Mouse (Mus musculus) midbrain, embryonic 11.5 days (tissue): Measurements from ENCODE around the gene Tnfsf13. TPM values are rescaled to one million over a fixed set of nuclear protein-coding genes. Genes with fewer than 3 reads are reported as not detected.
A peak's percentile ranks its signal among the peaks of the same experiment; 100 is the strongest.
"Not testable (repeated sequence)": the region's sequence is repeated elsewhere in the genome, so short reads cannot be mapped to it uniquely, and the experiment has no call there.

Source experiments
- ATAC-seq: fragments of 200-750 bp; cut with Nextera tagmentation; 2 replicates; pipeline ENCODE4 v1.8.0; 2017; ENCODE audit warnings: moderate TSS enrichment, moderate library complexity; ENCODE audit not compliant: low FRiP score
- DNase-seq: peaks from one replicate; pipeline ENCODE4 v3.0.0; 2015; ENCODE audit warnings: low spot score; ENCODE audit errors: missing footprints
- H3K27ac ChIP-seq: fragments of 300-500 bp; sonication (generic); 2 replicates; pipeline ENCODE4 v1.5.1; 2014; ENCODE audit warnings: low read depth, low read length
- H3K27me3 ChIP-seq: fragments of 300-500 bp; sonication (generic); 2 replicates; pipeline ENCODE4 v1.6.1; 2014; ENCODE audit warnings: mild to moderate bottlenecking, low read length, moderate library complexity, mixed read lengths; ENCODE audit not compliant: control insufficient read depth, insufficient read depth
- H3K36me3 ChIP-seq: fragments of 300-500 bp; sonication (generic); 2 replicates; pipeline ENCODE4 v1.6.1; 2014; ENCODE audit warnings: mild to moderate bottlenecking, low read length, moderate library complexity, mixed read lengths; ENCODE audit not compliant: control insufficient read depth, insufficient read depth
- H3K4me1 ChIP-seq: fragments of 300-500 bp; sonication (generic); 2 replicates; pipeline ENCODE4 v1.6.1; 2014; ENCODE audit warnings: low read length; ENCODE audit not compliant: control insufficient read depth, insufficient read depth
- H3K4me2 ChIP-seq: fragments of 300-500 bp; sonication (generic); 2 replicates; pipeline ENCODE4 v1.6.1; 2014; ENCODE audit warnings: mild to moderate bottlenecking, moderate library complexity
- H3K4me3 ChIP-seq: fragments of 300-500 bp; sonication (generic); 2 replicates; pipeline ENCODE4 v1.5.1; 2014; ENCODE audit warnings: low read depth, low read length
- H3K9ac ChIP-seq: fragments of 300-500 bp; sonication (generic); 2 replicates; pipeline ENCODE4 v1.6.1; 2014; ENCODE audit warnings: low read length
- H3K9me3 ChIP-seq: fragments of 300-500 bp; sonication (generic); 2 replicates; pipeline ENCODE4 v1.6.1; 2016; ENCODE audit warnings: low read length; ENCODE audit not compliant: control insufficient read depth
- WGBS: fragments of 180-500 bp; shearing (Covaris S2); extraction: QIAGEN DNeasy Blood & Tissue Kit; methylation state at CpG from one replicate; pipeline ENCODE4 v1.1.7; 2014; 5-methylcytosine and 5-hydroxymethylcytosine counted together
- polyA plus RNA-seq: library from polyadenylated mRNA; unstranded; fragments of >200 nt; fragmentation: Nextera tagmentation; extraction: Ambion mirVana; gene quantifications from 2 replicates; pipeline ENCODE4 v1.2.1, GENCODE M21; 2014

Tnfsf13 gene
- polyA plus RNA-seq, result not detected in 2 replicates

- DNase-seq (peak; percentile 71), ATAC-seq (no peak)
- Histone ChIP-seq H3K4me2 (no peak within 1 kb of the TSS), H3K9ac (peak within 1 kb of the TSS; percentile 24; the same call in 1 of the 2 replicates), H3K36me3 (no peaks in the 10 kb centered on the region), H3K27me3 (no peaks in the 10 kb centered on the region), H3K9me3 (no peaks in the 10 kb centered on the region), H3K27ac (no peak within 1 kb of the TSS), H3K4me1 (peaks cover 10% of the 10 kb centered on the region), H3K4me3 (no peak within 1 kb of the TSS)
- WGBS, result 72% methylated on average over 10 of the region's 10 CpGs
Observed at GRCm38 (mm10) chr11:69685526-69686148, at the start of gene Tnfsf13. Gene Tnfsf13, minus strand, starts transcription at chr11:69685784.

DNA sequence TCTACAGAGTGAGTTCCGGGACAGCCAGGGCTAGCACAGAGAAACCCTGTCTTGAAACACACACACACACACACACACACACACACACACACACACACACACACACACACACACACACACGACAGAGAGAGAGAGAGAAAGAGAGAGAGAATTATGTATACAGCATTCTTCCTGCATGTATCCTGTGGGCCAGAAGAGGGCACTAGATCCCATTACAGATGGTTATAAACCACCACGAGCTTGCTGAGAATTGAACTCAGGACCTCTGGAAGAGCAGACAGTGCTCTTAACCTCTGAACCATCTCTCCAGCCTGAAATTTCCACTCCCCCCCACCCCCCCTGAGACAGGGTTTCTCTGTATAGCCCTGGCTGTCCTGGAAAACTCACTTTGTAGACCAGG is 45.8 kb upstream of the Tnfsf13 start:
- not testable (repeated sequence) for H3K4me3 ChIP-seq, ATAC-seq, H3K9me3 ChIP-seq, H3K27me3 ChIP-seq, H3K27ac ChIP-seq, H3K4me1 ChIP-seq, H3K9ac ChIP-seq, H3K4me2 ChIP-seq, DNase-seq
- 70% methylated on average over 3 of the region's 3 CpGs for WGBS
- H3K36me3 ChIP-seq, result peaks cover 20% of the 10 kb centered on the region

DNA sequence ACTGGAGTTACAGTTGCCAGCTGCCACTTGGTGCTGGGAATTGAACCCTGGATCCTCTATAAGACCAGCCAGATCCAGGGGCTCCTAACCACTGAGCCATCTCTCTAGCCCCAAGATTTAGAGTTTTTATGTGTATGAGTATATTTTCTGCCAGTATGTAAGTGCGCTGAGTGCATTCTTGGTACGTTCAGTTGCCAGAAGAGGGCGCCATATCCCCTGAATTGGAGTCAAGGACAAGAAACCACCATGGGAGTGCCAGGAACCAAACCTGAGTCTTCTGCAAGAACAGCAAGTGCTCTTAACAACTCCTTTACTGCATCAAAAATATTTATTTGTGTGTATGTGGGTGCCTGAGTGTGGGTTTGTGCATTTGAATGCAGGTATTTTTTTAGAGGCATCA is 43.5 kb upstream of the Tnfsf13 start:
- Histone ChIP-seq H3K4me1 (no peaks in the 10 kb centered on the region), H3K9me3 (no peaks in the 10 kb centered on the region; the same call in 1 of the 2 replicates), H3K27ac (no peak overlapping the region), H3K27me3 (no peaks in the 10 kb centered on the region), H3K4me3 (no peak overlapping the region), H3K9ac (no peak overlapping the region), H3K4me2 (no peak overlapping the region), H3K36me3 (peaks cover 1% of the 10 kb centered on the region; the same call in 1 of the 2 replicates)
- WGBS, result 20% methylated on average over 3 of the region's 3 CpGs
- DNase-seq (no peak), ATAC-seq (no peak)

- H3K4me3 ChIP-seq, result no peak overlapping the region
- ATAC-seq, result no peak
- no peaks in the 10 kb centered on the region; the same call in 1 of the 2 replicates for H3K9me3 ChIP-seq
- H3K4me2 ChIP-seq, result no peak overlapping the region
- no peaks in the 10 kb centered on the region for H3K36me3 ChIP-seq
- no peak overlapping the region for H3K9ac ChIP-seq
- 45% methylated on average over 5 of the region's 5 CpGs for WGBS
- no peaks in the 10 kb centered on the region for H3K4me1 ChIP-seq
- DNase-seq, result no peak
- no peak overlapping the region for H3K27ac ChIP-seq
- H3K27me3 ChIP-seq, result no peaks in the 10 kb centered on the region
Observed at GRCm38 (mm10) chr11:69725951-69726350, 40.4 kb upstream of the Tnfsf13 start.

DNA sequence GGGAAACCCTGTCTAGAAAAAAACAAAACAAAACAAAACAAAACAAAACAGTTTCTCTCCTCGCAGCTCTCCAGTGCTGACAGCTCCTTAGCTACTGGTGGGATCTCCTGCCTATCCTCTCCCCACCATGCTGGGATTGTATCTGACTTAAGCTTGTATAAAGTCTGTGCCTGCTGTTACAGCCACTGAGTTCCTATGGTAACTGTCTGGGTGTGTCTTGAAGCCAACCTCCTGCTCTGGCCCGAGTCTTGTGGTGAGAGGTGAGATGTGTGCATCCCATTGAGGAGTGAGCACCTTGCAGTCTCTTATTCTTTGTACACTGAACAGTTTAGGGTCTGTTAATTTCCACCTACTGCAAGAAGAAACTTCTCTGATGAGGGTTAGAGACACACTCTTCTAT is 37.5 kb upstream of the Tnfsf13 start:
- H3K4me2 ChIP-seq, result no peak overlapping the region
- WGBS, result 47% methylated on average over 2 of the region's 2 CpGs
- H3K36me3 ChIP-seq, result no peaks in the 10 kb centered on the region
- H3K27ac ChIP-seq, result no peak overlapping the region
- H3K9ac ChIP-seq, result no peak overlapping the region
- no peaks in the 10 kb centered on the region for H3K27me3 ChIP-seq
- ATAC-seq, result no peak
- no peak overlapping the region for H3K4me3 ChIP-seq
- no peaks in the 10 kb centered on the region for H3K4me1 ChIP-seq
- H3K9me3 ChIP-seq, result no peaks in the 10 kb centered on the region
- DNase-seq, result no peak

- H3K27ac ChIP-seq, result no peak overlapping the region
- 80% methylated on average over 6 of the region's 6 CpGs for WGBS
- no peak overlapping the region for H3K9ac ChIP-seq
- no peaks in the 10 kb centered on the region for H3K27me3 ChIP-seq
- H3K9me3 ChIP-seq, result no peaks in the 10 kb centered on the region
- DNase-seq (no peak), ATAC-seq (no peak)
- H3K36me3 ChIP-seq, result no peaks in the 10 kb centered on the region
- H3K4me1 ChIP-seq, result no peaks in the 10 kb centered on the region
- H3K4me2 ChIP-seq, result no peak overlapping the region
- H3K4me3 ChIP-seq, result no peak overlapping the region
Observed at GRCm38 (mm10) chr11:69720852-69721251, 35.3 kb upstream of the Tnfsf13 start.

- Histone ChIP-seq H3K4me3 (no peak overlapping the region), H3K36me3 (no peaks in the 10 kb centered on the region), H3K27me3 (no peaks in the 10 kb centered on the region), H3K4me1 (no peaks in the 10 kb centered on the region), H3K4me2 (no peak overlapping the region), H3K9me3 (no peaks in the 10 kb centered on the region), H3K9ac (no peak overlapping the region), H3K27ac (no peak overlapping the region)
- DNase-seq (no peak), ATAC-seq (no peak)
- WGBS, result 72% methylated on average over 6 of the region's 6 CpGs
Observed at GRCm38 (mm10) chr11:69719423-69719822, 33.8 kb upstream of the Tnfsf13 start.

- no peaks in the 10 kb centered on the region for H3K4me1 ChIP-seq
- H3K9me3 ChIP-seq, result no peaks in the 10 kb centered on the region
- H3K27me3 ChIP-seq, result no peaks in the 10 kb centered on the region
- no peak overlapping the region for H3K9ac ChIP-seq
- H3K27ac ChIP-seq, result no peak overlapping the region
- 36% methylated on average over 15 of the region's 15 CpGs for WGBS
- ATAC-seq, result no peak
- DNase-seq, result no peak
- no peaks in the 10 kb centered on the region for H3K36me3 ChIP-seq
- no peak overlapping the region for H3K4me3 ChIP-seq
- no peak overlapping the region for H3K4me2 ChIP-seq
Observed at GRCm38 (mm10) chr11:69718661-69719060, 33.1 kb upstream of the Tnfsf13 start.

DNA sequence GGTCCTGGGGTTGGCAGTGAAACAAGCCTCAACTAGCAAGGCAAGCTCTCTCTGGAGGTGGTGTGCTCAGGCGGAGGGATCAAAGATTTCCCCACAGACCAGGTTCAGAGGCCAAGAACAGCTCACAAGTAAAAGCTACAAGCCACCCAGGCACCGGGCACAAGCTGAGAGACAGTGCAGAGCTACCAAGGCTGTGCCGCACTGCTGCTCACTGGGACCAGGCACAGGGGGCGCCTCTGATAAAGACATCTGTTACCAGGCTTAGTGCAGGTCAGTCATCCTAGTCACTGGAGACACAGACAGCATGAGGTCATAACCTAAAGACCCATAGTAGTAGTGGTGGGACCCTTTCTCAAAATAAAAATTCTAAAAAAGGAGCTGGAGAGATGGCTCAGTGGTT is 31.4 kb upstream of the Tnfsf13 start:
- H3K4me1 ChIP-seq, result no peaks in the 10 kb centered on the region
- no peaks in the 10 kb centered on the region for H3K9me3 ChIP-seq

More for the DNA sequence above, 31.4 kb upstream of the Tnfsf13 start:
- Histone ChIP-seq H3K4me2 (no peak overlapping the region), H3K36me3 (no peaks in the 10 kb centered on the region), H3K4me3 (no peak overlapping the region), H3K27ac (no peak overlapping the region), H3K9ac (no peak overlapping the region), H3K27me3 (no peaks in the 10 kb centered on the region)
- WGBS, result 68% methylated on average over 4 of the region's 4 CpGs
- DNase-seq (peak; percentile 64), ATAC-seq (no peak)
